Mouse (Mus musculus) layer of hippocampus, postnatal 36 days (tissue): ENCODE data around the gene Itpr2. TPM values are rescaled to one million over a fixed set of nuclear protein-coding genes. Genes with fewer than 3 reads are reported as not detected.

Source experiments
- DNase-seq, 2 experiments: peaks; one replicate each; pipeline ENCODE4 v3.0.0; 2022
- total RNA-seq, 2 experiments: library from RNA; stranded (reverse); gene quantifications; 2 replicates each; pipeline ENCODE4 v1.2.3; 2021

The Itpr2 gene
- total RNA-seq, 2 experiments from 2014 or later: 15.7 to 21.3 TPM

DNA sequence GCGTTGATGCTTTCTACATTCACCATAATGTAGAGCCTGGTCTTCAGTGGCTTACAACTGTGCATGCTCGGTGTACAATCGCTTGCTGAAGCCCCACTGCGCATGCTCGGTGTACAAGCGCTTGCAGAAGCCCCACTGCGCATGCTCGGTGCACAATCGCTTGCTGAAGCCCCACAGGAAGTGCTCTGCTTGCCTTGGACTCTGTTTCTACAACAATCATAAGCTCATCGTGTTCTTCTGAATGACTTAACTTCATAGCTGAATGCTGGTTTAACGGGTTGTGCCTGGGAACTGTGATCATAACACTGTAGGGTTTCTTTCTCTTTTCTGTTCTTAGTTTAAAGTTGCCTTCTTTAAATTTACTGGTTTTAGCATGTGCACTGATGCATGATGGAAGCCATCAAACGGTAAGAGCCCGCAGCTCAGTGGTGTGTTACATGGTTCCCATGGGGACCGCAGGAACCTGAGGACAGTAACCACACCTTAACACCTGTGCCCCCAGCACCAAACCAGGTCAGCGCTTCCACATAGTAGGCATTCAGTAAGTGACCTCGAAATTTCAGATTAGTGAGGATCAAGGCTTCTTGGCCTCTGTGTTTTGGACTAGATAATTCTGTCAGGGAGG, 90.5 kb downstream of the Itpr2 start:
- no peak for DNase-seq

DNA sequence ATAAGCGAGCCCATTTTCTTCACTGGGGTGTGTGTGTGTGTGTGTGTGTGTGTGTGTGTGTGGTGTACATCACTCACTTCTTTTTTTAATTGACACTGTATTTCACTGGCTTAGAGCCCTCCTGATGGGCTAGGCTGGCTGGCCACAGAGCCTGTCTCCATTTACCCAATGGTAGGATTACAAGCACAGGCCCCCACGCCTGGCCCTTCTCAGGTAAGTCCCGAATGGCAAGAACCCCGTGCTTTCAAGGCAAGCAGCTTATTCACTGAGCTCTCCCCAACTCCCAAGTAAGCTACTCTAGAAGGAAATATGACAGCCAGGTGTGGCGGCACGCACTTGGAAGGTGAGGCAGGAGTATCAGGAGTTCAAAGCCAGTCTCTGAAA, 91.6 kb downstream of the Itpr2 start:
- no peak for DNase-seq

DNA sequence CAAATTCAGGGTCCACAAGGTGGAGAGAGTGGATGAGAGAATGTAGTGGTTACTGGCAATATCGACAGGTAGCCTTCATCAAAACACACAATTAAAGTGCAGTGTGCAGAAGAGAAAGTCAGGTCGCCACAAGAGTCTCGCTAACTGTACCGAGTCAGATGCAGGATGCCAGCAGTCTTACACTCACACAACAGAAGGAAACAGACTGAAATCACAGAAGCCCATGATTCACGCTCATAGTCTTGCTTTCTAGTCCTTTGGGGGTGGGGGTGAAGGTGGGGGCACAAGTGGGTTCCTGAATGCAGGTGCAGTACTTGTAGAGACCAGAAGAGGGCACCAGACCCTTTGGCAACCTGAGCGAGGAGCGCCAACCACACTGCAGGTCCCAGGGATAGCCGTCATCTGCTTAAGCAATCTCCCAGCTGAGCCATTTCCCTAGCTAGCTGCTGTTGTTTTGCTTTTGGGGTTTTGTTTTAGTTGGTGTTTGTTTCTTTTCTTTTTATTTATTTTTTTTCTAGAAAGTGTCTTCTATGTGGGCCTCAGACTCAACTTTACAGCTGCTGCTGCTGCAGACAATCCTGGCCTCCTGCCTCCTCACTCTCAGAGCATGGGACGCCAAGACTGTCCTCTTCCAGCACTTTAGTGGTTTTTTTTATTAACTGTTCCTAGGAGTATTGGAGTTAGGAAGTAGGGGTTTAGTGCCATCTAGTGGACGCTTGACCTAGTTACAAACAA, 92.2 kb downstream of the Itpr2 start:
- DNase-seq: peak; percentile 51 to 72

DNA sequence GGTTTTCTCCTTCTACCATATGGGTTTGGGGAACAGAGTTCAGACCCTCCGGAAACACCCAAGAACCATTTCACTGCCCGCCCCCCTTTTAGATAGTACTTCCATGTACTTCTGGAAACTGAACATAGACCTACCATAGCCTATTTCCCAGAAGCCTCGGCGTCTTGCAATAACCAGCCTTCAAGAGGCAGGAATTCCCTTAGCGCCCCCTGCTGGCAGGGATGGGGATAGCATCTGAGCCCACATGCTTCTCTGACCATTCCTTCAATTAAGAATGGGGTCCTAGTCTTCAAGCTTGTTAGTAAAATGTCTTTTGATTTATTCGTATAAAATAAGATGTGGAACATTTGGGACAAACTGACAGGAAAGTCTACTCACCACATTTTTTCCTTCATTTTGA, 96.6 kb downstream of the Itpr2 start:
- DNase-seq: no peak

DNA sequence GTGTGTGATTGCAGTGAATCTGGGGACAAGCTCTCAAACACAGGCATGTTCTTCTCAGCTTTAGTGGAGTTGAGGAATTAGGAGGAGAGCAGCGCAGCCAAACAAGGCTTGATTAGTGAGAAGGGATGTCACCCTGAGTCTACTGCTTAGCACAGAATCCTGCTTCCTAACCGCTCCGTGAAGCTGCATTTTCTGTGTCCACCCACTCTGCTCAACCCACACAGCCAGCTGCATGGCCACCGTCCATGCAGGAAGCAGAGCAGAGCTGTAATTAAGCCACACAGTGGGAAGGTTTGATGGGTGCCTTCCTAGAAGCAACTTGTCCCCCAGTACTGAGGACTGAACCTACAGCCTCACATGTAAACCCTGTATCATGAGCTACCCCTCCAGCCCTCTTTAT, 97.1 kb downstream of the Itpr2 start:
- DNase-seq: no peak

DNA sequence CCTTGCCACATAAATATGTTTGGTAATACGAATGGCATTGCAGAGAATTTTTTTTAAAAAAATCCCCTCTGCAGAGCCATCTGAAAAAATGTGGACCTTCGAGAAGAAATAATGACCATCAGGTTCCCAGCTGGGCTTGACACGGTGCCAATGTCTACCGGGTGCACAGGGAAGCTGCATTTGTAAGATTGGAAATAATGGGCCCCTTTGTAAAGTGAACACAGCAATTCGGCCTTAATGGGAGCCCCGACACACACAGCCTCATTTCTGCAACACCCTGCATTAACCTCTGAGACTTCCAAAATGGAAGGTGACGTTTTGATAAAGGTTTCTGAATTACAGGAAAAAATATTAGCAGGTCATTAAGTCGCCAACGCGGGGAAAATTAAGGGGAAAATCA, 97.9 kb downstream of the Itpr2 start:
- DNase-seq: no peak

DNA sequence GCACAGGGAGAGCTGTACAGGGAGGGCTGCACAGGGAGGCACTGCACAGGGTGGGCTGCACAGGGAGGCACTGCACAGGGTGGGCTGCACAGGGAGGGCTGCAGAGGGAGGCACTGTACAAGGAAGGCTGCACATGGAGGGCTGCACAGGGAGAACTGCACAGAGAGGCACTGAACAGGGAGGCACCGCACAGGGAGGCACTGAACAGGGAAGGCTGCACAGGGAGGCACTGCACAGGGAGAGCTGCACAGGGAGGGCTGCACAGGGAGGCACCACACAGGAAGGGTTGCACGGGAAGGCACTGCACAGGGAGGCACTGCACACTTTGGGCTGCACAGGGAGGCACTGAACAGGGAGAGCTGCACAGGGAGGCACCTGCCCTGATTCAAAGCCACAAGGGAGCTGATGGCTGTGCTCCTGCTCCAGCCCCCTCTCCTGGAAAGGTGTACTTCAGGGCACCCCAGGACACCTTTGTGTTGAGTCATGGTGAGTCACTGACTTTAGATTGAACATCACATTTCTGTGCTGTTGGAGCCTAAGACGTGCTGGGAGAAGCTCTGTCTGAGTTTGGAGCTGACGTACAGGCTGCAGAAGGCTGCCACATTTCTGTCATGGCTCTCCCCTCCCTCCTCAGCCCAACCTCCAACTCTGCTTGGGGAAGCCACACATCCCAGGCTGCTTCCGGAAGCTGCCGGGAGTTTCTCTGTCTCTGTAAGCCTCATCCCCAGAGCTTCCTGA, 98.9 kb downstream of the Itpr2 start:
- no peak for DNase-seq

DNA sequence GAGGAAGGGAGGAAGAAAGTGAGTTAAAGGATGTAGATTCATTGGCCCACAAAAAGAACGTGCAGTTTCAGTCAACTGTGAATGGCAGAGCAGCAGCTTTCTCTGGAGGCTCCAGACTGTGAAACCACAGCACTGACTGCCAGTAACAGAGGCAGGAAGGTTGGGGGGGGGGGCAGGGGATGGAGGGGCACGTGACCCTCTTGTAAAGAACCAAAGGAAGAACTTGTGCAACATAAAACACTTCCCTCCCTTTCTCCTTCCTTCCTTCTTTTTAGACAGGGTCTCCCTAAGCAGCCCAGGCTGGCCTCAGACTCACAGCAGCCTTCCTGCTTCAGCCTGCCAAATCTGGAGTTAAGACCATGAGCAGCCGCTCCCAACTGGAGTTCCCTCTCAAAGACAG, 104.2 kb downstream of the Itpr2 start:
- no peak for DNase-seq

DNA sequence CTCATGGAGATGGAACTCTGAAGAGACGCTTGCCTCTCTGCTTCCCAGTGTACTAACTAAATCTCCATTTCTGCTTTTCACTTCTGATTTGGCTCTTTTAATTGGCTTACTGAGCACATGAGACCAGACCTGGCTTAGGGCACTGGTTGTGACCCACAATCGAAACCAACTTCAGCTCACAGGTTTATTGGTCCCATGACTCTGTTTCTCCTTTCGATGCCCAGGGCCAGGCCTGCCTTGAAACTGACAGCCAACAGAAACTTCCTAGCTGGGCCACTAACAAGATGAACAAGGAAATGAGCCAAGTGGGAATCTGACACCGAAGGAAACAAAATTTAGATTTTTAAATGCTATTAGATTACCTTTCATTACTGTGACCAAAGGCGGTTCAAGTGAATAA, 105.8 kb downstream of the Itpr2 start:
- no peak for DNase-seq

DNA sequence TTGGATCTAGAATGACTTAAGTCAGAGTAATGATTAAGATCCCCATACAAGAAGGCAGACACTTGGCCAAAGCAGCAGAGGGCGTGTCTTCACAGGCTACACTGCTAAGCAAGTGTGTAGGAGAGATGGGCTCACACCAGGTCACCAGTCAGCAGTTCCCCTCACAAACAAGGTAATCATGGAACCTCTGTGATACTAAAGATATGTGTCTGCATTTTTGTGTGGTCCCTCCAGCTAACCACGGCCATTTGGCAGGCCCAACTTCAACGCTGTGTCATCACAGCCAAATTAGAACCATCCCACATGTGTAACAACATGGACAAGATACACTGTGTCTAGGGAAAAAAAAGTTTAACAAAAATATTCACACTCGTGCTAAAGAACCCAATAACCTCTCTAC, 106.4 kb downstream of the Itpr2 start:
- no peak for DNase-seq

DNA sequence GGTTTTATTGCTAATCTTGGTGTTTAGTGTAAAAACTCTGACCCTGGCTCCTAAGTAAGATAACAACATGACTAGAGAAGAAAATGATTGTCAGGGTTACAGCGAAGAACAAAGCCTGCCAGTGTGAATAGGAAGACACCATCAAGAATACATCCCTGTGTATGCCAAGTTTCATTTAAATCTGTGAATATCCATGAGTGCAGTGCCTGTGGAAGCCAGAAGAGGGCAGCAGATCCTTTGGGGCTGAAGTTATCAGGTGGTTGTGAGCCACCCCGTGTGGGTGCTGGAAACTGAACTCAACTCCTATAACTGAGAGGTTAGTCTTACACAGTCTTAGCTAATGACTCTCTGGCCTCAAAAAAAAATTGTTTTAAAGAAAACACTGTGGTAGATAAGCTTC, 109.8 kb downstream of the Itpr2 start:
- no peak for DNase-seq

DNA sequence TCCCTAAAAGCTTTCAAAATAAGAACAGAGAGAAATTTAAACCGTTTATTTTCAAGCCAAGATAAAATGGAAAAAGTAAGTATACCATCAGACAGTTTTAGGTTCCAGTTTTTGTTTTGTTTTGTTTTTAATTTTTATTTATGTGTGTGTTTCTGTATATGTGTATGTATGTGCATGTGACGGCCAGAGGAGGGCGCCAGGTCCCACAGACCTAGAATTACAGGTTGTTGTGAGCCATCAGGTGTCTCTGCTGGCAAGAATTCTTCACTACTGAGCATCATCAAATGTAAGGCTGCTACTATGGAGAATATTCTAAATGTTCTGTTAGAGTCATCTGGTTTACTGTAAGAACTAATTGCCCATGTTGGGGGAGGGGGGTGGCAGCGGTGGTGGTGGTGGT, 111.9 kb downstream of the Itpr2 start:
- DNase-seq: no peak

DNA sequence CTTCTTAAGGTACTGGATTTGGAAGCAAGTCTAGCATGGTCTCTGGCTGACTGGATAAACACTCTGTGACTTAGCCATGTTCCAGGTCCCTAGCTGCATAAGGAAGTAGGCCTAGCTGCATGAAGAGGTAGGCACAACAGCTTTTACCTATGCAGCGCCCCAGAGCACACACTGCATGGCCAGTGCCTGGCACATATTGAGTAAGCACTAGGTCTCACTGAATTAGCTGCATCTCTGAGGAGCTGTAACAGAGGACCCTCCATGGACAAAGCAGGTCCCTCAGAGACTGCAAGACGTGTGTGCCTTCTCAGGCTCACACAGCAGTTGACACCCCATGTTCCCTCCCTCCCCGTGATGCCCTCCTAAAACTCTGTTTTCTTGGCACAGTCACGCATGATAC, 114.0 kb downstream of the Itpr2 start:
- DNase-seq: no peak

DNA sequence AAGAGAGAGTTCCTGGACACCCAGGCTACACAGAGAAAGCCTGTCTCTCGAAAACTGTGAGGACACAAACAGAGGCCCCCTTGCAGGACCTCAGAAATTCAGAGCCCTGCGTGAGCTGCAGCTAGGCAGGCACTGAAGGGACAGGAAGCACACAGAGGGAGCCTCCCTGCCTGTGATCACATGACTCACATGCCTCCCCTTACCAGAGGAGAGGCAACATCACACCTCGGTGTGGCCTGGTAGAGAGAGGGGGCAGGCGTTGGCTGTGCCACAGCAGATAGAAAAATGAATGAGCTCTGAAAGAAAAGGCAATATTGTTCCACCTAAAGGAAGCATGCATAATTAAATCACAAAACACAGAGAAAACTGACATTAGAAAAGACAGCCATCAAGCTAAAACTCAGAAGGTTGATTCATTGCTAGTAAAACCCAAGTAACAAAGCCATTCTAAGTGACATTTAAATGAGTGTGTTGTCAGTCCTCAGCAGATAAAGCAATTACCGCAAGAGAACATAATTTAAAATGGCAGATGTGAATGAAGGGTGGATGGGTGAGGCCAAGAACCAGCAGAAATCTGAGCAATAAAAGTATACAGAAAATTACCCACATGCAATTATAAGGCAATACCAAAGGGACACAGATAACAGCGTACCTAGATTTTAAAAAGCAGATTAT, 114.8 kb downstream of the Itpr2 start:
- no peak for DNase-seq

DNA sequence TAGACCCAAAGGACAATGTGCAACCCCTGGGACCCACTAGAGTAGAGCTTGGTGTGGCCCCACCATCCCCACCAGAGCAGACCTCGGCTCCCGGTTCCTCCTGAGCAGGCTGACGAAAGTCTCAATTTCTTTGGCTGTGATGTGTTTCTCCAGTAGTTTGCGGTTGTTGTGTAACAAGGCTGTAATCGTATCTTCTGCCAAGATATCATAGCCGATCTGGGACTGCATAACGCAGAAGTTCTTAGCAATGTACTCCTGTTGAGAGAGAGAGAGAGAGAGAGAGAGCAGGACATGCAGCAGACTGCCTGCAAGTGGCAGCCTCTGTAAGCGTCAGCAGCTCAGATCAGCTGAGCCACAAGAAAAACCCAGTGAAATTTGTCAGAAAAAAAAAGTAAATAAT, 122.8 kb downstream of the Itpr2 start:
- DNase-seq: no peak

DNA sequence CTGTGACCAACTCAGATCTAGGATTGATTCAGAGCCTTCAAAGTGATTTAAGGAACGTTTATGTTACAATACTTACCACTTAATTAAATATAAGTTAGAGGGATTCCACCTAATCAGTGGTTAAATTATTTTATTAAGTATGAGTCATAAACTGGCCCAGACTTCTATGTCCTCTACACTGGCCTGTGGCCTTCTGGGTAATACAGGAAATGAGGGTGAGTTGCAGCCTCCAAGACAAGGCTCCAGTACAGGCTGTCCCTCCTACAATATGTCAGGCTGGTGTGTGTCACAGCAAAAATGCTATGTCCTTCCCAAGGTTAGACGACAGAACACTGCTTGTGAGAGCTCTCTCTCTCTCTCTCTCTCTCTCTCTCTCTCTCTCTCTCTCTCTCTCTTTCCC, 130.5 kb downstream of the Itpr2 start:
- DNase-seq: no peak

DNA sequence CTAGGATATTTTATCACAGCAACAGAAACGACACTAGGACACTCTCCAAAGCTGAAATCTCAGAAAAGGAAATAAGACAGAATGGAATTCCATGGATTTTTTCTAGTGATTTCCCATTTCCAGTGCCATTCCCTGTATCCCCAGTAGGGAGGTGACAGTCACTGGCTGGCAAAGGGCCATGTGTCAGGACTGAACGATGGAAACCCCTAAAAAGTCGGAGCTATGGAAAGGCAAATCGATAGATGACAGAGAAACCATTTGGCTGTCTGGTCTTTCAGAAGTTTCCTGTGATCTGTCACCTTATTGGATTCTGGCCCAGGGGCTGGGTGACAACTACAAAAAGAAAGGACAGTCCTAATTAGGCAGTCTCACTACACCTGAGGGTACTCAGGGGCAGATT, 135.8 kb downstream of the Itpr2 start:
- DNase-seq: no peak

DNA sequence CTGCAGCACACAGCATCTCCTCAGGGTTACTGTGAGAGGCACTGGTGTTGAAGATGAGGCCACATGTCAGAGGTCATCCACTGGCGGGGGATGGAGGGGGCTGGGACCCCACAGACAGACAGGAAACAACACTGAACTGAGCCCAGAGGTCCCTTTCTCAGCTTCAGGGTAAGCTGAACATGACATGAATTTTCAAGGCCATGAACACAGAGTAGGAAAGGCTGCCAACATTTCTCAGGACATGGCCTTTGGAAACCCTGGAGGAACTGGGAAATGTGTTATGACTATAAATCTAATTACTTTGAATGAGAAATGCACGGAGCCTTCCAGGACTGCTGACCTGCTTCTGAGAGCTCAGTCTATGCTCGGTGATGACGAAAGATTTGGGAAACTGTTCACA, 144.1 kb downstream of the Itpr2 start:
- peak in 1 of 2 experiments; percentile 10 for DNase-seq

DNA sequence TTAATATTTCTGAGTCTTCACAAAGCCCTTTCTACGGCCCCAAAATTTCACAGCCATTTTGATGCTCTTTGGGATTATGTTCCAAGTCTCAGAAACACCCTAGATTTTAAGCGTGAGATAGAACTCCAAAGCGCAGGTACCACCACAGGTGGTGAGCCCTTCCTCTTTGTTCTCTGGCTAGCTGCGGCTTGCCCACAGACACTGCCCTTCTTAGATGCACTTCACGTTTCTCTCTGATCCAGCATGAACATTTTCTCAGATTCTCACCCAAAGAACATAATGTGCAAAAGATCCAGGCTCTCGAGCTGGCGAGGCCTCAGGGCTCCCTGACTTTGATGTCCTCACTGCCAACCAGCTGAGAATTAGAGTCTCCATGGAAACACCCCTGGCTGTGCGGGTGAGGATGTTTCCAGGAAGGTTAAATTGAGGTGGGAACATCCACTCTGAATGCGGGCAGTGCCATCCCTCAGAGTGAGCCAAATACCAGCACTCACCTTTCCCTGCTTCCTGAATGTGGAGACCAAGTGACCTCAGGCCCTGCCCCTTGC, 149.7 kb downstream of the Itpr2 start:
- DNase-seq: peak; percentile 9 to 21

DNA sequence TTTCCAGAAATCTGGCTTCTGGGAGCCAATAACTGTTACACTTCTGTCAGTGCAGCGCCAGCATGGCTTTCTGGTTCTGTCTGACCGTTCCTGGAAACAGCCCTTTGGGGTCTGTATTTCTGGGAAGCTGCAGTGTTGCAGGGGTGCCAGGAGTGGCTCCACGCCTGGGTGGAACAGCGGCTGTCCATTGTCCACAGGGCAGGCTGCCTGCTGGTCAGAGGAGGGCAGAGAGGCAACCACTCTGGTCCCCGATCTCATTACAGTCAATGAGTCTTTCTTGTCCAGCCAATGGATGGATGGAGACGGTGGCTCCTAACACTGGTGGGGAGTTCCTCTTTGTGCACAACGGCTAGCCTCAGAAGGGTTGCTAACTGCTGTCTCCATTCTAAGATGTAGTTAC, 150.2 kb downstream of the Itpr2 start:
- no peak for DNase-seq

DNA sequence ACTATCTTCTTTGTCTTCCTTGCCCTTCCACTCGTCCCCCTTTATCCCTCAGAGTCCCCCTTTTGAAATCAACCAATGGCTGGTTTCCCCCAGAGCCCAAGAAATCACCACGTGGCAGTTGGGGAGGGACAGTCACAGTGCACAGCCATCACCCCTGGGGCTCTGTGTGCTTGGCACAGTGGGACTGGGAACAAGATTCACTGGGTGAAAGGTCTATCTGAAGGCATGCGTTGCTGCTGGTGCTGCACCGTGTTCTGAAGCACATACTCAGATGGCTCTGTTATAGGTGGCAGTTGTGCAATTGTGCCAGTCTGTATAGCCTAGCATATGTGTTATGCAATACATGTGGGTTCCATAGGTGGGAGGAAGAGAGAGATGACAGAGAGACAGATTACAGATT, 154.5 kb downstream of the Itpr2 start:
- DNase-seq: no peak

DNA sequence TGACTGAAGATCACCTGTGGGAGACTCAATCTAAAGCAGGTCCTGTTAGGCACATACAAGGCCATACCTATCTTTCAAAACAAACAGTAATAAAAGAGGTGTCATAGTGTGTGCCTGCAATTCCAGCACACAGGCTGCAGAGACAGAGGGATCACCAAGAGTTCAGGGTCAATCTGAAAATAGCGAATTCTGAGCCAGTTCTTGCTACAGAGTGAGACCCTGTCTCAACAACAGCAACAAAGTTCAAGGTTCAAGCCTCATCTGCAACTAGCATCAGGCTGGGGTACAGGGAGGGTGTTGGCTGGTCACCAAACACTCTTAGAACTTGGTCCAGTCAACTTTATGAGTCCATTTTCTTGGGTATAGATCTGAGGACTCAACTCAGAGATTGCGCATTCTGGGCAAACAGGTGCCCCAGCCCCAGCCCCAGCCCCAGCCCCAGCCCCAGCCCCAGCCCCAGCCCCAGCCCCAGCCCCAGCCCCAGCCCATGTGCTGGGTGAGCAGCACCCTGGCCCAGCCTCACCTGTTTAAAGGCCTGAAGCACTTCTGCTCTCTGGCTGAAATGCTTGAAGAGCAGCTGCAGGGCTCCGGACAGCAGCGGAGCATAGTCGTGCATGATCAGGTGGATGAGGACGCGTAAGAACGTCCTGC, 155.4 kb downstream of the Itpr2 start:
- DNase-seq: no peak

DNA sequence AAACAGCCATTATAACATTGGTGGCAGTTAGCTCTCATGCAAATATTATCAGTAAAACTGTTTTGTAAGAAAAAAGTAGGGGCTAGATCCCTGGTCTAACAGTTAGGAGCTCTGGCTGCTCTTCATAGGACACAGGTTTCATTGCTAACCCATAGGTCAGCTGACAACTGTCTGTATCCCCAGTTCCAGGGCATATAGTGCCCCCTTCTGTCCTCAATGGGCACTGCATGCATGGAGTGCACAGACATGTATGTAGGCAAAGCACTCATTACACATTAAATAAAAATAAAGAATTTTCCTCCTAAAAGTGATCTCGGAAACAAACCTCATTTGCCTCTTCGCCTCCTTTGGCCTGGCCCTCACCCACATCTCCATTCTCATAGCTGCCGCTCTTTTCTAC, 157.3 kb downstream of the Itpr2 start:
- DNase-seq: no peak
